Mouse (Mus musculus) CH12.LX (cell line): ENCODE measurements around the gene Pilra. TPM values are rescaled to one million over a fixed set of nuclear protein-coding genes. Genes with fewer than 3 reads are reported as not detected.

Source experiments
- DNase-seq: peaks from one replicate; pipeline ENCODE4 v3.0.0-alpha.2; 2013; ENCODE audit errors: extremely low read depth
- H3K27ac ChIP-seq: 2 replicates; pipeline ENCODE4 v1.5.1; 2012; ENCODE audit warnings: low read depth, mild to moderate bottlenecking, control low read depth, moderate library complexity; ENCODE audit not compliant: insufficient read depth
- H3K27me3 ChIP-seq: replicated peaks from 2 replicates; pipeline ENCODE3; 2012; ENCODE audit warnings: inconsistent platforms
- H3K36me3 ChIP-seq, 2 experiments: replicated peaks in 1 of 2; 2 replicates each; pipeline versions ENCODE3 to v1.6.1; 2012; ENCODE audit warnings: inconsistent platforms in 1 of 2, low read length in 1 of 2, mild to moderate bottlenecking in 1 of 2, mixed read lengths in 1 of 2, moderate library complexity in 1 of 2; ENCODE audit not compliant: control insufficient read depth in 1 of 2, insufficient read depth in 1 of 2
- H3K4me1 ChIP-seq, 2 experiments: 2 replicates each; pipeline ENCODE4 v1.6.1; 2012; ENCODE audit warnings: inconsistent platforms in 1 of 2, moderate library complexity in 1 of 2; ENCODE audit not compliant: insufficient read depth in 2 of 2, control insufficient read depth in 1 of 2
- H3K4me2 ChIP-seq: 2 replicates; pipeline ENCODE4 v1.6.1; 2012; ENCODE audit warnings: low read depth, mild to moderate bottlenecking, control low read depth; ENCODE audit not compliant: poor library complexity, insufficient read depth, severe bottlenecking
- H3K4me3 ChIP-seq, 3 experiments: fragments of 150-350 bp in 1 of 3; sonication (generic) in 1 of 3; replicated peaks in 1 of 3; 2 replicates each; pipeline versions ENCODE3 to v1.5.1; 2011 to 2012; ENCODE audit warnings: low read depth in 2 of 3, low read length in 2 of 3, mild to moderate bottlenecking in 2 of 3, moderate library complexity in 2 of 3, control low read depth in 1 of 3, improper control_type of control experiment in 1 of 3, inconsistent platforms in 1 of 3, mixed read lengths in 1 of 3; ENCODE audit not compliant: poor library complexity in 1 of 3
- H3K79me2 ChIP-seq: replicated peaks from 2 replicates; pipeline ENCODE4 v1.6.1; 2012; ENCODE audit warnings: mild to moderate bottlenecking, moderate library complexity; ENCODE audit not compliant: control insufficient read depth, poor library complexity, insufficient read depth, severe bottlenecking; ENCODE audit errors: extremely low read depth
- H3K9ac ChIP-seq: 2 replicates; pipeline ENCODE4 v1.6.1; 2012; ENCODE audit warnings: low read depth, mild to moderate bottlenecking, control low read depth, moderate library complexity; ENCODE audit not compliant: insufficient read depth
- H3K9me3 ChIP-seq: replicated peaks from 2 replicates; pipeline ENCODE3; 2012; ENCODE audit warnings: low read length, inconsistent platforms, mixed read lengths
- BHLHE40 ChIP-seq: IDR thresholded peaks from 2 replicates; pipeline ENCODE4 v1.6.1; 2011; ENCODE audit warnings: mild to moderate bottlenecking, low read depth, low read length, improper control_type of control experiment
- CHD1 ChIP-seq: IDR thresholded peaks from 2 replicates; pipeline ENCODE4 v1.6.1; 2012; ENCODE audit warnings: low read depth, low read length, improper control_type of control experiment, inconsistent platforms
- CHD2 ChIP-seq: IDR thresholded peaks from 2 replicates; pipeline ENCODE4 v1.6.1; 2011; ENCODE audit warnings: low read length, improper control_type of control experiment
- CTCF ChIP-seq, 2 experiments: IDR thresholded peaks in 1 of 2; conservative IDR thresholded peaks in 1 of 2; 2 replicates each; pipeline ENCODE4 v1.5.1; 2011 to 2012; ENCODE audit warnings: low read depth in 2 of 2, low read length in 2 of 2, improper control_type of control experiment in 1 of 2, inconsistent platforms in 1 of 2, mild to moderate bottlenecking in 1 of 2, moderate library complexity in 1 of 2
- E2F4 ChIP-seq: IDR thresholded peaks from 2 replicates; pipeline ENCODE4 v1.6.1; 2011; ENCODE audit warnings: low read depth, low read length, improper control_type of control experiment; ENCODE audit not compliant: insufficient replicate concordance
- ELF1 ChIP-seq: IDR thresholded peaks from 2 replicates; pipeline ENCODE4 v1.6.1; 2014; ENCODE audit warnings: low read depth, mild to moderate bottlenecking, inconsistent platforms, low read length, improper control_type of control experiment
- EP300 ChIP-seq: IDR thresholded peaks from 2 replicates; pipeline ENCODE4 v1.6.1; 2011; ENCODE audit warnings: low read length, improper control_type of control experiment
- ETS1 ChIP-seq: conservative IDR thresholded peaks from 2 replicates; pipeline ENCODE4 v1.6.1; 2012; ENCODE audit warnings: low read depth, mild to moderate bottlenecking, inconsistent platforms, low read length, improper control_type of control experiment, moderate library complexity
- HCFC1 ChIP-seq: IDR thresholded peaks from 2 replicates; pipeline ENCODE4 v1.6.1; 2012; ENCODE audit warnings: low read depth, mild to moderate bottlenecking, inconsistent platforms, low read length, improper control_type of control experiment
- JUN ChIP-seq: IDR thresholded peaks from 2 replicates; pipeline ENCODE4 v1.6.1; 2011; ENCODE audit warnings: low read depth, mild to moderate bottlenecking, low read length, improper control_type of control experiment, moderate library complexity; ENCODE audit not compliant: insufficient read depth
- JUND ChIP-seq: conservative IDR thresholded peaks from 2 replicates; pipeline ENCODE4 v1.6.1; 2011; ENCODE audit warnings: low read depth, low read length, improper control_type of control experiment
- KAT2A ChIP-seq: IDR thresholded peaks from 2 replicates; pipeline ENCODE4 v1.6.1; 2012; ENCODE audit warnings: low read length, improper control_type of control experiment, inconsistent platforms; ENCODE audit not compliant: insufficient replicate concordance
- MAFK ChIP-seq: IDR thresholded peaks from 2 replicates; pipeline ENCODE4 v1.6.1; 2011; ENCODE audit warnings: low read length, improper control_type of control experiment; ENCODE audit not compliant: insufficient replicate concordance
- MAX ChIP-seq: IDR thresholded peaks from 2 replicates; pipeline ENCODE4 v1.6.1; 2011; ENCODE audit warnings: low read length, improper control_type of control experiment
- MEF2A ChIP-seq: IDR thresholded peaks from 2 replicates; pipeline ENCODE4 v1.6.1; 2014; ENCODE audit warnings: low read depth, mild to moderate bottlenecking, inconsistent platforms, low read length, improper control_type of control experiment, borderline replicate concordance
- MXI1 ChIP-seq: IDR thresholded peaks from 2 replicates; pipeline ENCODE4 v1.6.1; 2011; ENCODE audit warnings: mild to moderate bottlenecking, low read depth, low read length, improper control_type of control experiment
- MYC ChIP-seq: IDR thresholded peaks from 2 replicates; pipeline ENCODE4 v1.6.1; 2011; ENCODE audit warnings: low read depth, mild to moderate bottlenecking, improper control_type of control experiment, low read length
- NRF1 ChIP-seq: IDR thresholded peaks from 2 replicates; pipeline ENCODE4 v1.6.1; 2014; ENCODE audit warnings: low read depth, mild to moderate bottlenecking, inconsistent platforms, low read length, improper control_type of control experiment, moderate library complexity
- PAX5 ChIP-seq: IDR thresholded peaks from 2 replicates; pipeline ENCODE4 v1.6.1; 2012; ENCODE audit warnings: low read length, inconsistent platforms, mixed read lengths
- POLR2A ChIP-seq: IDR thresholded peaks from 2 replicates; pipeline ENCODE4 v1.6.1; 2011; ENCODE audit warnings: low read depth, mild to moderate bottlenecking, improper control_type of control experiment, low read length
- POLR2AphosphoS2 ChIP-seq: IDR thresholded peaks from 2 replicates; pipeline ENCODE4 v1.6.1; 2011; ENCODE audit warnings: low read depth, low read length, improper control_type of control experiment
- RAD21 ChIP-seq: IDR thresholded peaks from 2 replicates; pipeline ENCODE4 v1.6.1; 2011; ENCODE audit warnings: low read depth, mild to moderate bottlenecking, low read length, improper control_type of control experiment, moderate library complexity
- RCOR1 ChIP-seq: conservative IDR thresholded peaks from 2 replicates; pipeline ENCODE4 v1.6.1; 2012; ENCODE audit warnings: low read depth, mild to moderate bottlenecking, inconsistent platforms, low read length, improper control_type of control experiment
- SIN3A ChIP-seq: IDR thresholded peaks from 2 replicates; pipeline ENCODE4 v1.6.1; 2012; ENCODE audit warnings: low read length, improper control_type of control experiment, inconsistent platforms
- SMC3 ChIP-seq: IDR thresholded peaks from 2 replicates; pipeline ENCODE4 v1.6.1; 2011; ENCODE audit warnings: low read depth, low read length, improper control_type of control experiment
- TCF12 ChIP-seq: IDR thresholded peaks from 2 replicates; pipeline ENCODE4 v1.6.1; 2014; ENCODE audit warnings: low read depth, mild to moderate bottlenecking, inconsistent platforms, low read length, improper control_type of control experiment
- USF1 ChIP-seq: IDR thresholded peaks from 2 replicates; pipeline ENCODE4 v1.6.1; 2014; ENCODE audit warnings: low read depth, mild to moderate bottlenecking, inconsistent platforms, low read length, improper control_type of control experiment
- USF2 ChIP-seq: conservative IDR thresholded peaks from 2 replicates; pipeline ENCODE4 v1.6.1; 2011; ENCODE audit warnings: low read depth, low read length, improper control_type of control experiment
- ZC3H11A ChIP-seq: IDR thresholded peaks from 2 replicates; pipeline ENCODE4 v1.6.1; 2012; ENCODE audit warnings: low read depth, mild to moderate bottlenecking, inconsistent platforms, low read length, improper control_type of control experiment
- ZMIZ1 ChIP-seq: IDR thresholded peaks from 2 replicates; pipeline ENCODE4 v1.6.1; 2012; ENCODE audit warnings: low read depth, mild to moderate bottlenecking, inconsistent platforms, low read length, improper control_type of control experiment
- ZNF384 ChIP-seq: IDR thresholded peaks from 2 replicates; pipeline ENCODE4 v1.6.1; 2012; ENCODE audit warnings: low read depth, low read length, improper control_type of control experiment, inconsistent platforms
- dilution Hi-C: fragments of 300-500 bp; cut with MboI; formaldehyde crosslinking; loops from 2 replicates; pipeline ENCODE4 v1.14.3; 2020; ENCODE audit warnings: low sequenced_read_pairs; ENCODE audit not compliant: extremely low pct_unique_long_range_greater_than_20kb, extremely low pct_ligation_motif_present
- in situ Hi-C: fragments of 300-500 bp; cut with MboI; formaldehyde crosslinking; loops from 3 replicates; pipeline ENCODE4 v1.14.3; 2019; ENCODE audit warnings: low sequenced_read_pairs, low pct_ligation_motif_present, low pct_unique_long_range_greater_than_20kb, mixed read lengths
- polyA plus RNA-seq: library from polyadenylated mRNA; unstranded; fragments of >175 nt; gene quantifications from 2 replicates; pipeline ENCODE4 v1.2.1, GENCODE M21; 2012; ENCODE audit warnings: low read depth; ENCODE audit not compliant: insufficient read length
- total RNA-seq, 2 experiments: library from RNA; depleted of rRNA; stranded (reverse); fragments of 300-350 nt in 1 of 2; fragments of >200 nt in 1 of 2; gene quantifications; 2 replicates each; pipeline ENCODE4 v1.2.3; 2012 to 2014

Pilra gene
- total and polyA plus RNA-seq, 3 experiments = 0.08 to 0.66 TPM; not detected in 1

DNA sequence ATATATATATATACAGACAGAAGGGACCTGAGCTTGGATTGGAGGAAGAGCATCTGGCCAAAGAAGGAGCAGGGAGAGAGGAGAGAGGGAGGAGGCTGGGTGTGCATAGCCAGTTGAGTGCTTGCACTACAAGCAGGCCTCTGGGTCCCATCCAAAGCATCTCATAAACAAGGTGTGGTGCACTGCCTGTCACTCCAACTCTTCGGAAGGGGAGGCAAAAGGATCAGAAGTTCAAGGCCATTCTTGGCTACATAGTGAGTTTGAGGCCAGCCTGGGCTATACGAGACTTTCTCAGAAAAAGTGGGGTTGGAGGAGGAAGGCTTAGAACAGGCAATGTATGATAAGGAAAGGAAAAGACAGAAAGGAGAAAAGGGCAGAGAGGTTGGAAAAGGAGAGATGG lies 10.1 kb downstream of the Pilra start:
- TF ChIP-seq MAFK (no peak), ETS1 (no peak), MXI1 (no peak), JUND (no peak), ZNF384 (no peak), KAT2A (no peak), MYC (no peak), BHLHE40 (no peak), CHD2 (no peak), CHD1 (no peak), SMC3 (no peak), POLR2A (no peak), RCOR1 (no peak), ELF1 (no peak), ZC3H11A (no peak)
- dilution Hi-C loops (no loop called here), in situ Hi-C loops (no loop called here)
- H3K79me2 ChIP-seq = no peaks in the 10 kb centered on the region
- DNase-seq = no peak
- peaks cover 30 to 84% of the 10 kb centered on the region in 2 experiments for H3K4me1 ChIP-seq
- H3K36me3 ChIP-seq = no peaks in the 10 kb centered on the region
- H3K9ac ChIP-seq = no peak overlapping the region; the same call in 1 of the 2 replicates
- H3K9me3 ChIP-seq = no peaks in the 10 kb centered on the region
- H3K27ac ChIP-seq = peak overlapping the region; percentile 84
- H3K4me3 ChIP-seq = peak overlapping the region in 1 of 3 experiments; percentile 21
- no peaks in the 10 kb centered on the region for H3K27me3 ChIP-seq
- peak overlapping the region; percentile 26 for H3K4me2 ChIP-seq

DNA sequence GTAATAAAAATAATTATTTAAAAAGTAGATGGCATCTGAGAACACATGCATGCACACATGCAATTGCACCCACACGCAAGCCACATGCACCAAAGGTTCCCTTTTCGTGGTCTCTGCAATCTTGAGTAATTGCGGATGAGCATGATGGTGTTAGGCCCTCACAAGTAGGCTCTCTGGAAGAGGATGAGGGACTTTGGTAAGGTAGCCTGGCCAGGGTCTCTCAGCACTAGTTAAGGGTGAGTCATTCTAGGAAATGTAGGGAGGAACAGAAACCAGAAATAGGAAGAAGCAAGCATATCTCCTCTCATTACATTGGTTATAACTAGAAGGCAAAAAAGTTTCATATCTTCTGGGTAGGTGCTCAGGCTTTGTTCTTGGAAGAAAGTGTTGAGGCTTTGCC lies 11.1 kb downstream of the Pilra start:
- H3K36me3 ChIP-seq = no peaks in the 10 kb centered on the region
- H3K27me3 ChIP-seq = no peaks in the 10 kb centered on the region
- peak; percentile 85 for DNase-seq
- no peaks in the 10 kb centered on the region for H3K9me3 ChIP-seq
- H3K4me3 ChIP-seq = no peak overlapping the region
- peaks cover 28 to 75% of the 10 kb centered on the region in 2 experiments for H3K4me1 ChIP-seq
- dilution Hi-C loops = no loop called here
- H3K4me2 ChIP-seq = peak overlapping the region; percentile 57
- in situ Hi-C loops = no loop called here
- H3K27ac ChIP-seq = peak overlapping the region; percentile 75
- no peak overlapping the region for H3K9ac ChIP-seq
- no peaks in the 10 kb centered on the region for H3K79me2 ChIP-seq
- TF ChIP-seq JUN (peak; percentile 98), ELF1 (peak; percentile 45; the same call in 1 of the 2 replicates), MXI1 (no peak), RAD21 (no peak; the same call in none of the 2 replicates), USF1 (no peak), HCFC1 (no peak), KAT2A (no peak), BHLHE40 (0 out of 2 replicates have a peak, but pooled peaks have one; percentile 60), TCF12 (peak; percentile 73; the same call in 1 of the 2 replicates), POLR2A (no peak), MAFK (peak; percentile 35; the same call in 1 of the 2 replicates), NRF1 (no peak), ZC3H11A (no peak), MYC (peak; percentile 47; the same call in 1 of the 2 replicates), EP300 (peak; percentile 100), MAX (no peak), CTCF (conservative IDR thresholded peaks at IDR 0.05 in 1 of 2, IDR thresholded peaks at IDR 0.05 in 1 of 2; ENCODE audit: low read depth in 2 of 2, low read length in 2 of 2) (no peak), E2F4 (no peak), ZMIZ1 (no peak), USF2 (no peak), JUND (peak; percentile 100), POLR2AphosphoS2 (no peak), MEF2A (peak; percentile 83), ZNF384 (no peak), ETS1 (peak; percentile 34; the same call in 1 of the 2 replicates), PAX5 (no peak), SIN3A (peak; percentile 50; the same call in 1 of the 2 replicates), CHD2 (peak; percentile 76; the same call in 1 of the 2 replicates)
